Mouse (Mus musculus): ENCODE results near the gene Clca4a.

GRCm38 (mm10) chr3:145000912-145001311 lies 26.1 kb upstream of the Clca4a start:
- no peak for TF ChIP-seq CTCF (IDR thresholded peaks at IDR 0.05; ENCODE audit: control insufficient read depth, insufficient read depth, insufficient read length)
- no peak for TF ChIP-seq USF1 (IDR thresholded peaks at IDR 0.05; ENCODE audit: low read depth)

All from C2C12 (cell line).